Mouse (Mus musculus): ENCODE results near the gene Smim5. TPM values are rescaled to one million over a fixed set of nuclear protein-coding genes. Genes with fewer than 3 reads are reported as not detected.
A peak's percentile ranks its signal among the peaks of the same experiment; 100 is the strongest.
"Not testable (repeated sequence)": the region's sequence is repeated elsewhere in the genome, so short reads cannot be mapped to it uniquely, and the experiment has no call there.

The Smim5 gene
- polyA plus RNA-seq (2014; fragmentation: Nextera tagmentation; extraction: Ambion mirVana) = 2.9 and 4.6 TPM in 2 replicates

- WGBS = 28% methylated on average over 16 of the region's 16 CpGs
- Histone ChIP-seq H3K9me3 (ENCODE audit: control insufficient read depth, low read length) (no peaks in the 10 kb centered on the region), H3K9ac (peak within 1 kb of the TSS; percentile 8; the same call in 1 of the 2 replicates), H3K36me3 (replicated peaks; ENCODE audit: control insufficient read depth, insufficient read depth) (peaks cover 31% of the 10 kb centered on the region), H3K27me3 (ENCODE audit: control insufficient read depth, insufficient read depth, low read length) (no peaks in the 10 kb centered on the region), H3K4me3 (replicated peaks; ENCODE audit: low read length) (no peak within 1 kb of the TSS), H3K4me2 (replicated peaks) (no peak within 1 kb of the TSS), H3K4me1 (replicated peaks; ENCODE audit: control insufficient read depth, insufficient read depth, low read length) (no peaks in the 10 kb centered on the region; the same call in 1 of the 2 replicates), H3K27ac (no peak within 1 kb of the TSS)
- DNase-seq (ENCODE audit: low spot score) = peak; percentile 32
- ATAC-seq (ENCODE audit: low FRiP score) = no peak
Observed at GRCm38 (mm10) chr11:115899486-115900266, at the start of gene Smim5. TSS of gene Smim5 (plus strand) at chr11:115899966.

GRCm38 (mm10) chr11:115854674-115855073, 45.1 kb upstream of the Smim5 start:
- WGBS = 83% methylated on average over 6 of the region's 6 CpGs
- Histone ChIP-seq H3K9me3 (ENCODE audit: control insufficient read depth, low read length) (no peaks in the 10 kb centered on the region), H3K4me1 (replicated peaks; ENCODE audit: control insufficient read depth, insufficient read depth, low read length) (0 out of 2 replicates have a peak, but pooled peaks cover 9% of the 10 kb centered on the region), H3K36me3 (replicated peaks; ENCODE audit: control insufficient read depth, insufficient read depth) (no peaks in the 10 kb centered on the region), H3K4me2 (replicated peaks) (no peak overlapping the region), H3K9ac (no peak overlapping the region), H3K4me3 (replicated peaks; ENCODE audit: low read length) (no peak overlapping the region), H3K27me3 (ENCODE audit: control insufficient read depth, insufficient read depth, low read length) (peaks cover 28% of the 10 kb centered on the region), H3K27ac (no peak overlapping the region)
- ATAC-seq (ENCODE audit: low FRiP score) (no peak), DNase-seq (ENCODE audit: low spot score) (no peak)

- not testable (repeated sequence) for H3K9ac ChIP-seq; H3K9me3 ChIP-seq (ENCODE audit: control insufficient read depth, low read length); H3K27ac ChIP-seq; H3K4me3 ChIP-seq (replicated peaks; ENCODE audit: low read length); ATAC-seq (ENCODE audit: low FRiP score); H3K4me2 ChIP-seq (replicated peaks); H3K36me3 ChIP-seq (replicated peaks; ENCODE audit: control insufficient read depth, insufficient read depth); DNase-seq (ENCODE audit: low spot score); H3K4me1 ChIP-seq (replicated peaks; ENCODE audit: control insufficient read depth, insufficient read depth, low read length)
- peaks cover 46% of the 10 kb centered on the region for H3K27me3 ChIP-seq (ENCODE audit: control insufficient read depth, insufficient read depth, low read length)
- WGBS = 92% methylated on average over 4 of the region's 4 CpGs
Observed at GRCm38 (mm10) chr11:115857146-115857545, 42.6 kb upstream of the Smim5 start.

- Histone ChIP-seq H3K27ac (no peak overlapping the region), H3K4me3 (replicated peaks; ENCODE audit: low read length) (no peak overlapping the region), H3K9ac (no peak overlapping the region), H3K36me3 (replicated peaks; ENCODE audit: control insufficient read depth, insufficient read depth) (no peaks in the 10 kb centered on the region), H3K4me2 (replicated peaks) (no peak overlapping the region), H3K27me3 (ENCODE audit: control insufficient read depth, insufficient read depth, low read length) (peaks cover 46% of the 10 kb centered on the region), H3K9me3 (ENCODE audit: control insufficient read depth, low read length) (no peaks in the 10 kb centered on the region), H3K4me1 (replicated peaks; ENCODE audit: control insufficient read depth, insufficient read depth, low read length) (0 out of 2 replicates have a peak, but pooled peaks cover 9% of the 10 kb centered on the region)
- WGBS = 39% methylated on average over 13 of the region's 13 CpGs
- ATAC-seq (ENCODE audit: low FRiP score) (no peak), DNase-seq (ENCODE audit: low spot score) (no peak)
Observed at GRCm38 (mm10) chr11:115857936-115858335, 41.8 kb upstream of the Smim5 start.

- DNase-seq (ENCODE audit: low spot score) = no peak
- no peak within 1 kb of the TSS for H3K27ac ChIP-seq
- 0 out of 2 replicates have a peak, but pooled peaks cover 9% of the 10 kb centered on the region for H3K4me1 ChIP-seq (replicated peaks; ENCODE audit: control insufficient read depth, insufficient read depth, low read length)
- no peaks in the 10 kb centered on the region for H3K9me3 ChIP-seq (ENCODE audit: control insufficient read depth, low read length)
- H3K9ac ChIP-seq = peak within 1 kb of the TSS; percentile 36; the same call in 1 of the 2 replicates
- no peaks in the 10 kb centered on the region for H3K36me3 ChIP-seq (replicated peaks; ENCODE audit: control insufficient read depth, insufficient read depth)
- ATAC-seq (ENCODE audit: low FRiP score) = no peak
- peaks cover 46% of the 10 kb centered on the region for H3K27me3 ChIP-seq (ENCODE audit: control insufficient read depth, insufficient read depth, low read length)
- WGBS = 11% methylated on average over 27 of the region's 27 CpGs
- peak within 1 kb of the TSS; percentile 50 for H3K4me2 ChIP-seq (replicated peaks)
- H3K4me3 ChIP-seq (replicated peaks; ENCODE audit: low read length) = peak within 1 kb of the TSS; percentile 26
Observed at GRCm38 (mm10) chr11:115858354-115858753, 41.4 kb upstream of the Smim5 start, which contains the start of gene Myo15b. TSS of gene Myo15b (plus strand) at chr11:115858406.

- H3K4me1 ChIP-seq (replicated peaks; ENCODE audit: control insufficient read depth, insufficient read depth, low read length) = 0 out of 2 replicates have a peak, but pooled peaks cover 9% of the 10 kb centered on the region
- H3K27me3 ChIP-seq (ENCODE audit: control insufficient read depth, insufficient read depth, low read length) = peaks cover 46% of the 10 kb centered on the region
- ATAC-seq (ENCODE audit: low FRiP score) = peak; percentile 73; the same call in 1 of the 2 replicates
- H3K9me3 ChIP-seq (ENCODE audit: control insufficient read depth, low read length) = no peaks in the 10 kb centered on the region
- H3K4me3 ChIP-seq (replicated peaks; ENCODE audit: low read length) = peak overlapping the region; percentile 26
- 2% methylated on average over 53 of the region's 75 CpGs for WGBS
- H3K36me3 ChIP-seq (replicated peaks; ENCODE audit: control insufficient read depth, insufficient read depth) = no peaks in the 10 kb centered on the region
- no peak overlapping the region for H3K27ac ChIP-seq
- peak overlapping the region; percentile 36; the same call in 1 of the 2 replicates for H3K9ac ChIP-seq
- DNase-seq (ENCODE audit: low spot score) = peak; percentile 73
- peak overlapping the region; percentile 50 for H3K4me2 ChIP-seq (replicated peaks)
Observed at GRCm38 (mm10) chr11:115859143-115859945, 40.4 kb upstream of the Smim5 start.

- ATAC-seq (ENCODE audit: low FRiP score) (no peak), DNase-seq (ENCODE audit: low spot score) (no peak)
- Histone ChIP-seq H3K27ac (no peak overlapping the region), H3K9me3 (ENCODE audit: control insufficient read depth, low read length) (no peaks in the 10 kb centered on the region), H3K9ac (no peak overlapping the region), H3K4me3 (replicated peaks; ENCODE audit: low read length) (no peak overlapping the region), H3K4me2 (replicated peaks) (no peak overlapping the region), H3K4me1 (replicated peaks; ENCODE audit: control insufficient read depth, insufficient read depth, low read length) (0 out of 2 replicates have a peak, but pooled peaks cover 5% of the 10 kb centered on the region), H3K36me3 (replicated peaks; ENCODE audit: control insufficient read depth, insufficient read depth) (no peaks in the 10 kb centered on the region), H3K27me3 (ENCODE audit: control insufficient read depth, insufficient read depth, low read length) (peaks cover 26% of the 10 kb centered on the region)
- 87% methylated on average over 8 of the region's 8 CpGs for WGBS
Observed at GRCm38 (mm10) chr11:115863895-115864294, 35.9 kb upstream of the Smim5 start.

- Histone ChIP-seq H3K36me3 (replicated peaks; ENCODE audit: control insufficient read depth, insufficient read depth) (no peaks in the 10 kb centered on the region), H3K9me3 (ENCODE audit: control insufficient read depth, low read length) (no peaks in the 10 kb centered on the region), H3K4me3 (replicated peaks; ENCODE audit: low read length) (no peak overlapping the region), H3K4me1 (replicated peaks; ENCODE audit: control insufficient read depth, insufficient read depth, low read length) (no peaks in the 10 kb centered on the region), H3K4me2 (replicated peaks) (no peak overlapping the region), H3K27ac (no peak overlapping the region), H3K9ac (no peak overlapping the region), H3K27me3 (ENCODE audit: control insufficient read depth, insufficient read depth, low read length) (no peaks in the 10 kb centered on the region)
- 88% methylated on average over 8 of the region's 8 CpGs for WGBS
- no peak for ATAC-seq (ENCODE audit: low FRiP score)
- DNase-seq (ENCODE audit: low spot score) = no peak
Observed at GRCm38 (mm10) chr11:115869393-115869792, 30.4 kb upstream of the Smim5 start.

GRCm38 (mm10) chr11:115872437-115872836, 27.3 kb upstream of the Smim5 start:
- H3K4me2 ChIP-seq (replicated peaks) = no peak overlapping the region
- whole genome bisulfite sequencing = 77% methylated on average over 4 of the region's 4 CpGs
- no peak for DNase-seq (ENCODE audit: low spot score)
- H3K9me3 ChIP-seq (ENCODE audit: control insufficient read depth, low read length) = no peaks in the 10 kb centered on the region
- H3K27ac ChIP-seq = no peak overlapping the region
- H3K36me3 ChIP-seq (replicated peaks; ENCODE audit: control insufficient read depth, insufficient read depth) = no peaks in the 10 kb centered on the region
- no peak for ATAC-seq (ENCODE audit: low FRiP score)
- no peak overlapping the region for H3K9ac ChIP-seq
- H3K27me3 ChIP-seq (ENCODE audit: control insufficient read depth, insufficient read depth, low read length) = no peaks in the 10 kb centered on the region
- H3K4me1 ChIP-seq (replicated peaks; ENCODE audit: control insufficient read depth, insufficient read depth, low read length) = no peaks in the 10 kb centered on the region
- H3K4me3 ChIP-seq (replicated peaks; ENCODE audit: low read length) = no peak overlapping the region
